Mouse (Mus musculus): Measurements from ENCODE around the gene Gstm5.
"Not testable (repeated sequence)": the region's sequence is repeated elsewhere in the genome, so short reads cannot be mapped to it uniquely, and the experiment has no call there.

Gstm5 gene

GRCm38 (mm10) chr3:107873335-107874251 is 22.0 kb upstream of the Gstm5 start:
- peak; percentile 38 for DNase-seq

- DNase-seq, result no peak
Measured at GRCm38 (mm10) chr3:107875231-107875630, 20.4 kb upstream of the Gstm5 start.

GRCm38 (mm10) chr3:107877005-107877404 is 18.6 kb upstream of the Gstm5 start, which contains the start of gene Eps8l3:
Gene Eps8l3 (plus strand): TSS chr3:107877229.
- no peak for DNase-seq

GRCm38 (mm10) chr3:107877747-107878736 is 17.6 kb upstream of the Gstm5 start:
- no peak for DNase-seq

- no peak for DNase-seq
Measured at GRCm38 (mm10) chr3:107887674-107888495, 7.7 kb upstream of the Gstm5 start.

- DNase-seq, result not testable (repeated sequence)
Measured at GRCm38 (mm10) chr3:107889236-107889635, 6.4 kb upstream of the Gstm5 start.

- DNase-seq, result no peak
Measured at GRCm38 (mm10) chr3:107895194-107895719, 364 bp upstream of the Gstm5 start.

GRCm38 (mm10) chr3:107898691-107899090 is 3.1 kb downstream of the Gstm5 start:
- DNase-seq, result peak; percentile 49

- DNase-seq, result peak; percentile 29
Measured at GRCm38 (mm10) chr3:107900955-107901673, 5.5 kb downstream of the Gstm5 start.

- DNase-seq, result no peak
Measured at GRCm38 (mm10) chr3:107905942-107906341, 10.3 kb downstream of the Gstm5 start.

GRCm38 (mm10) chr3:107916674-107917073 is 21.1 kb downstream of the Gstm5 start:
- no peak for DNase-seq

- no peak for DNase-seq
Measured at GRCm38 (mm10) chr3:107917097-107917496, 21.5 kb downstream of the Gstm5 start.

- peak; percentile 76 for DNase-seq
Measured at GRCm38 (mm10) chr3:107917783-107918408, 22.3 kb downstream of the Gstm5 start.

GRCm38 (mm10) chr3:107920348-107920747 is 24.7 kb downstream of the Gstm5 start:
- no peak for DNase-seq

GRCm38 (mm10) chr3:107925335-107925734 is 29.7 kb downstream of the Gstm5 start:
- DNase-seq, result no peak

- no peak for DNase-seq
Measured at GRCm38 (mm10) chr3:107927841-107928240, 32.2 kb downstream of the Gstm5 start.

- no peak for DNase-seq
Measured at GRCm38 (mm10) chr3:107928691-107929090, 33.1 kb downstream of the Gstm5 start.

GRCm38 (mm10) chr3:107929243-107929642 is 33.6 kb downstream of the Gstm5 start:
- no peak for DNase-seq

GRCm38 (mm10) chr3:107929731-107930130 is 34.1 kb downstream of the Gstm5 start:
- no peak for DNase-seq

GRCm38 (mm10) chr3:107931134-107931533 is 35.5 kb downstream of the Gstm5 start:
- DNase-seq, result no peak

- peak; percentile 98 for DNase-seq
Measured at GRCm38 (mm10) chr3:107931670-107932069, 36.0 kb downstream of the Gstm5 start, which contains the start of gene Gstm7. Gene Gstm7 (minus strand): TSS chr3:107931817.
